Mouse (Mus musculus) cerebellum, postnatal 10 days (tissue): ENCODE results near the gene Glod4.

ENCODE experiments used
- DNase-seq, 2 experiments: peaks; one replicate each; pipeline ENCODE4 v3.0.0; 2021; ENCODE audit warnings: mixed read lengths in 2 of 2

Gene Glod4

DNA sequence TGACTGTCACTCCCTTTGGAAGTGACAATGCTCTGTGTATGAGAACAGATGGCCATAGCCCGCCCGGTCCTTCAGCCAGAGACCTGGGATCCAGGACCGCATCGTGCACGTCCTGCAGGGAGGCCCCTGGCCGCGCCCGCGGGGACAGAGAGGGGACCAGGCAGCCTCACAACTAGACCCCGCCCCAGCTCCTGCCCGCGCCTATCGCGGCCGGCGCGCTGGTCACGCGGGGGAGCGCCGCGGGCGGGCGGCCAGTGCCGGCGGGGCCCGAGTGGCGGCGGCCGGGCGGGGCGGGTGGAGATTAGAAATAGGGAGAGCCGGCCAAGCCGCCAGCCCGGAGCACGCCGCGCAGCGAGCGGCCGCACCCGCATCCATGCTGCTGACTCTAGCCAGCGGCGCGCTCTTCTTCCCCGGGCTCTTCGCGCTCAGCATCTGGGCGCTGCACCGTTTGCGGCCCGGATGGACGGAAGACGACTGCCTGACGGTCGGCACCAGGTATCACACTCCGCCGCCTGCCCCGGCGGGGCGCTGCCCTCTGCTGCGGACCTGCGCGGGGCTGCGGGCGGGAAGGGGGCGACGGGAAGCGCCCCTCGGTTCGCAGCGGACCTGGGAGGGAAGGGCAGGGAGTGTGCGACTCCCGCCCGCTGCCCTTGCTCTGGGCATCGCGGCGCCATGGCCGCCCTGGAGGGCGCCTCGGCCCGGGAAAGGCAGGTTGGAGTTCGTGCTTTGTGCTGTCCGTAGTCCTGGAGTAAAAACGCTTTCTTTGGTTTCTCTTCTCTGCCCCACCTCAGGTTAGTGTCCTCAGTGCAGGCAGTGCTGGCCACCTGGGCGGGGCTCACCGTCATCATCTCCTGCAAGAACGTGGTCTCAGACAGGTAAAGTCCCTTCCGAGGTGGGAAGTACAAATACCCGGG is 41.5 kb downstream of the Glod4 start:
- DNase-seq: peak; percentile 92 to 95

DNA sequence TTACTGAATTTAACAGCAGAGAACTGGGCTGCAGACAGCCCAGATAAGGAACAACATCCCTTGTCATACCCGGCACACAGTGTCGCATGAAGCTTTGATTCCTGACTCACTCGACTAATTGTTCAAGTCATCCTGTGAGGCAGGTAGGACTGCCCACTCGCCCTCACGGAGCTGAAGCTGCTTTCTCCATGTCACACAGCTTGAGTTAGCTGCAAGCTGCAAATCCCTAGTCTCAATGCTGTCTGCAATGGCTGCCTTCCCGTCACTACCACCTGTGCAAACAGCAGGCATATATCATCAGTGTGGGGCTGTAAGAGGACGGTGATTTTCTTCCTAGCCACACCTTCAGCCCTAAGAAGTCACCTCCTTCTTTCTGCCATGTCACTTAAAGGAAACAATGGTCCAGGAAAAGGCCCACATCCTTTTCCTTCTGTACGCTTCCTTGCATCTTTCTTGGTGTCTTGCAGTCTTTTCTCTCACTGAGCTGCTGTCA is 46.5 kb downstream of the Glod4 start:
- DNase-seq: no peak

DNA sequence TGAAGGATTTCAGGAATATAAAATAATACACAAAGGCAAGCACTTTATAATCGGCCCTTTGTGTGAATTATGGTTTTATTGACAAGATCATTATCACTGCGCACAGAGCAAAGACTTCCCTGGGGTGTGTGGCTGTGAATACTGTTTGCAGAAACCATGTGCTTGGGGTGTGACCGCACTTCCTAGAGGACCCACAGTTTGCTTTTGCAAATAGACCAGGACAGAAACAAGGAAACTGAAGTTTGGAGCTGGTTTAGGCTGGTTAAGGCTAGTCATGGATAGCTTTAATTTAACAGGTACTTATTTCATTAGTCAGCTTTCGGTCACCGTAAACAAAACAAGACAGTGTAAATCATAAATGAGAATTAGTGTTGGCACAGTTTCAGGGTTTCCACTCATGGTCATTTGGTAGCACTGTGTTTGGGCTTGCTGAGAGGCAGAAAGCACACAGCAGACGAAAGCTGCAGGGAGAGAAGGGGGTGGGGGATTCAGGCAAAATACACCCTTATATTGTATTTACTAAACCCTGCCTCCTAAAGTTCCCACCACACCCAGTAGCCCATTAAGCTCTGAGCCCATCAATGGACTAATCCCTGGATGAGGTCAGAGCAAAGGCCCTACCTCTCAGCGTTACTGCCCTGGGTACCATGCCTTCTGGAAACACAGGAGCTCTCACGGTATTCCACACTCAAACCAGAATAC is 47.1 kb downstream of the Glod4 start:
- no peak for DNase-seq

DNA sequence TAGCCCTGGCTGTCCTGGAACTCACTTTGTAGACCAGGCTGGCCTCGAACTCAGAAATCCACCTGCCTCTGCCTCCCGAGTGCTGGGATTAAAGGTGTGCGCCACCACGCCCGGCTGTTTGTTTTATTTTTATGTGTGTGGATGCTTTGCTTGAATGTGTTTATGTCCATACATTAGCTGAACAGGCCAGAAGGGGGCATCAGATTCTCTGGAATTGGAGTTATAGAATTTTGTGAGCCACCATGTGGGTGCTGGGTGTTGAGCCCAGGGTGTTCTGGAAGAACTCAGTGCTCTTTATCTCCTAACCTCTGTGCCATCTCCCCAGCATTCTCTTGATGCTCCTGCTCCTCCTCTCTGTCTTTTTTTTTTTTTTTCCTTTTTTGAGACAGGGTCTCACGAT is 56.6 kb downstream of the Glod4 start:
- no peak for DNase-seq

DNA sequence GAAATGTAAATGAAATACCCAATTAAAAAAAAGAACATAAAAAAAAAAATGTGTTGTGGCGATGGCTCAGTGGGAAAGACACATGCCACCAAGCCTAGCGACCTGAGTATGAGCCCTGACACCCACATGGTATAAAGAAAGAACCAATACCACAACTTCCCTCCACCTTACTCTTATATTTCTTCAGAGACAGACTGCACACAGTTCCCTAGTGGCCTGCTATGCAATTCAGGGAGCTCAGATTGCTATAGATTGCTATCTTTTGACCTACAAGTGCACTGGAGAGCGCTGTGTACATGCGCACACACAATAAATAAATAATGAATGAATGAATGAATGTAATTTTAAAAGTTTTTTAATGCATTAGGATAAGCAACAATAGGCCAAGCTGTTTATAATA is 59.8 kb downstream of the Glod4 start:
- DNase-seq: no peak

DNA sequence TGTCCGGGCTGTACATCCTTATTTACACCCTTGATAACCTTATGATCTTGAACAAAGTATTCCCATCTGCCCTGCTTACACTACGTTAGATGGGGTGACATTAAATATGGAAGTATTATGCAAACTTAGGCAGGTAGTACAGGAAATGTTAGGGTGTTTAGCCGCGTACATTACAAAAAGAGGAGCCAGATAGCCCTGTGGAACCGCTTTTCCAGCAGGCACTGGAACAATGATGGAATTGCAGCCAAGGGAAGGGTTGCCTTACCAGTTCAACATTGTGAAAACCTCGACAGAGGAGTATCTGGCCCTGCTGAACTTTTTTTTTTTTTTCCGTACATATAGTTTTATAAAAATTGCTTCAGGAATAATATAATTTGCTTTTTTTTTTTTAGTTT is 63.4 kb downstream of the Glod4 start:
- DNase-seq: peak; percentile 20 to 46

DNA sequence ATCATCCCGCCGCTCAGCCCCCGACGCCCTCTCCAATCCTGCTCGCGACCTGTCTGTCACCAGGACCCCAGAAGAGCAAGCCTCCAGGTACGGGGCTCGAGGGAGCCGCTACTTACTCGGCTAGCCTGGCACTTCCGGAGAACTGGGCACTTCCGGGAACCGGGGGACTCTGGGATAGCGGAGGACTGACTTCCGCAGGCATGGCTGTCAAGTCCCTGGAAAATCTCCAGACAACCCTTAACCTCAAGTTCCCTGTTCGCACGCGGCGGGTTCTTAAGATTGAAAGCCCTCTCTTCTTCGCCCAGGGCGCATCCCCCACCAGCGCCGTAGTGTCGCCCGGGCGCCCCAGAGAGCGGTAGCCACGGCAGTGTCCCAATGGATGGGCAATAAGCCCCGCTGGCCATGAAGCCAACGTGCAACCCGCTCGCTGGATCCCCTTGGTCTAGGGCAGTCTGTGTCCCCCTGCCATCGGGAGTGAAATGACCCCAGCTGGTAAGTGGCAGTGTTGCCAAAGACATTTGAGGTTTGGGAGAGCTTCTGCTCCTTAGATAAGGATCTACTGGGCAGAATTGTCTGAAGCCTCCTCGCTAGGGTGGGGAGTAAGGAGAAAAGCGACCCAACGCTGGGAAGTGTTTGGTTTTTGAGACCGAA is 63.9 kb downstream of the Glod4 start, which contains the start of the genes Vps53 and Fam57a:
Vps53 (minus strand) TSS at position 153 of the 651 bp plus-strand sequence.
Fam57a (plus strand) TSS at position 177 of the 651 bp plus-strand sequence.
- peak; percentile 92 to 93 for DNase-seq

DNA sequence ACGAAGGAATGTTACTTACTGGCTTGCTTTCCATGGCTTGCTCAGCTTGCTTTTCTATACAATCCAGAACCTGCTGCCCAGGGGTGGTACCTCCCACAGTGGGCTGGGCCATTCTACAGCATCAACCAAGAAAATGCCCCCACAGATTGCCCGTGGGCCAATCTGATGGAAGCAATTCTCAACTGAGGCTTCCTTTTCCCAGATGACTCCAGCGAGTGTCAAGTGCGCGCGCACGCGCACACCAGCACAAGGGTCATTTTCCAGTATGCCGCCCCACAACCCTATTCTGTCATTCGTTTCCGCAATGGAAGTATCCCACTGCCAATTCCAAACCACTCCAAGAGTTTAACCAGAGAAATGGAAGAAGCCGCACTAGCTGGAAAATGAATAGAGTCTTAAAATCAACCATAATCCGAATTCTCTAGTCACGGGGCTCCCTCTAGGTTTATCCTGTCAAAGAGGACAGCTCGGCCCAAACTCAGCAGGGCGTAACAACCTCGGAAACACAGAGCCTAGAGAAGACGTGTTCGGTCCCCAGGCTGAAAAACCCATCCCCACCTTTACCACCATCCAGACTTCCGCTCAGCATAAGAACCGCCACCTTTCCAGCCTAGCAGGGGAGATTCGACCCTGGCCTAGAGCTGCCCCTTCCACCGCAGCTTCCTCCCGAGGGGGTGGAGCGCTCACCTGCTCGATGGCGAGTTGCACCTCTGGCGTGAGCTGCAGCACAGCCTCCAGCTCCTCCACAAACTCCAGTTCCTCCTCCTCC is 64.6 kb downstream of the Glod4 start:
- peak; percentile 46 to 65 for DNase-seq

DNA sequence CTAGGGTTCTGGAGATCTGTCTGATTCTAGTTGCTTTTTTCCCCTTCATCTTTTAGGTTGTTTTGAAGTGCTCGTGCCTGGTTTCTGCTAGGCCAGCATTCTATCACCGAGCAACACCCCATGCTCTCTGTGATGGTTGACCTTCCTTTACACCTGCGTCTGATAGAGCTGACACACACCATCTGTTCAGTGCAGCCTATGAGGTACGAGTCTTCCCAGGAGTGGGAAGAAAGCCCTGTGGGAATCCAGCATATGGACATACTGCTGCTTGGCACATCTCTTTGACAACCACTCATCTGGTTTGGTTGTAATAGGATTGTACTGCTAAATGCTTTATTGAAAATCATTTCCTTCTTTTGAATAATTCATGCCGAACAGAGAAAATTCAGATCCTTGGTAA is 73.3 kb downstream of the Glod4 start:
- peak; percentile 57 to 58 for DNase-seq

DNA sequence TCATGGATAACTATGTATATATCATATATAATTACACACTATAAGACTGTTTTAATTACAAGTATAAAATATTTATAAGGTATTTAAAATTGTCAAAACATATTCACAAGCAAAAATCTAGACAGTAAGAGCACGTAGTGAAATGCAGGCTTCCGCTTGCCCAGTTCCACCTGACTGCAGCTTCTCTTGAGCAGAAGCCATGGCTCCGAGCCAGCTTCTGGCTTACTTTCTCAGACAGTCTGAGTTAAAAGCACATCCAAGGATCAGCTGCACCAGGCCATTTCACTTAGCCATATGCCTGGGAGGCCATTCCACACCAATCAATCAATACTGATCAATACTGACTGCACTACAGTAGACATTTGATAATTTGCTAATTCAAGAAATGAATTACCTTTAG is 74.5 kb downstream of the Glod4 start:
- DNase-seq: peak; percentile 71 to 77

DNA sequence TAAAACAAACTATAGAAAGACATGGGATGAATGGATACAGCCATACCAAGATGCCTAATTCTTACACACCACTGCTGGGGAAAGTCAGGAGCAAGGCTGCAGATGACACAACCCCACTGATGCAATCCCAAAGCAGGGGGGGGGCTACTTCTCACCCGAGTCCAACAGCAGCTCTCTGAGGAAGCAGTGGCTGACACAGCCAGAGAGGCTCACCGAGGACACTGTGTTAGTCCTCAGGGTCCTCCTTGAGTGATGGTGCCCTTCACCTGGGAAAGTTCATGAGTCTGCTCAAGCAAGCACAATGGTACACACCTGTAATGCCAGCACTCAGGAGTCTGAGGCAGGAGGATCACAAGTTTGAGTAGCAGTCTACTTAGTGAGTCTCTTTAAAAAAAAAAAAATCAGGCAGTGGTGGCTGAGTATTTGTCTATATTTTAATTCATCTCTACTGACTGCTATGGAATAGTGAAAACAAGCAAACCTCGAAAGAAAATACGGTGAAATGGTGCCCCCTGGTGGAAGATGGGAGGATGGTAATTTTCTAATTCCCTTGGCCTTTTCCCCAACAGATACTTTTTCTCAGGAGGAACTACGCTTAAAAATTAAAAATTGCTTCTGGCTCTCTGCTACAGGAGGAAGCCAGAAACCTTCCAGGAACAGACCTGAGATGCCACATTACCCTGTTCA is 76.3 kb downstream of the Glod4 start:
- peak; percentile 82 to 86 for DNase-seq

DNA sequence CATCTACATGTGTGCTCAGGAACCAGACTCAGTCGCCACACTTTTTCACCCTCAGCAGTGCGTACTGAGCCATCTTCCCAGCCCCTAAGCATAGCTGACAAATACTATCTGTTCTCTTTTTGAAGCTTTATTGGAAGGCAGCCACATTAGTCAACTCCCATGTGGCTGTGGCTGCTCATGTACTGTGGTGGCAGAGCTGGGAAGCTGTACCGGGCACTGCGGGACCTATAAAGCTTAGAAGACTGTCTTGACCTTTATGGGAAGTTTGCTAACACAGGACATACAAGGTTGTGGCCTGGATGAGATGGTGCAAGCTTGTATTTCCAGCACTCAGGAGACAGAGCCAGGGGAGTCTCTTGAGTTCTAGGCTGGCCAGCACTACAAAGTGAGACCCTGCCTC is 76.9 kb downstream of the Glod4 start:
- DNase-seq: no peak

DNA sequence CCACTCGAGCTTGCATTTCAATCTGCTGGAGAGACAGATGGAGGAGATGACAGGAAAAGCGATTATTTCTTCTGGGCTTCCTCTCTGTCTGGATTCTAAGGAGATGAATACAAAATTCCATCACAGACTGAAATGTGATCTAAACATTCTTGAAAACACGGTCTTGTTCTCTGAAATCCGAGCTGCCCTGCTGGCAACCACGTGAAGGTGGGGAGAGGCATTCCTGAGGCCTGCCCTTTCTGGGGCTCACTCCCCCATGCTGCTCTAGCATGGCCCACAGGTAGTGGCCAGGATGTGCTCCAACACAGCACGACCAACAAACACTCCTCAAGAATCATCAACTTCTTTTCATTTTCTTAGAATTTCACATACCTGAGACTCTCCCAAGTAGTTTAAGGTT is 83.3 kb downstream of the Glod4 start:
- DNase-seq: no peak

DNA sequence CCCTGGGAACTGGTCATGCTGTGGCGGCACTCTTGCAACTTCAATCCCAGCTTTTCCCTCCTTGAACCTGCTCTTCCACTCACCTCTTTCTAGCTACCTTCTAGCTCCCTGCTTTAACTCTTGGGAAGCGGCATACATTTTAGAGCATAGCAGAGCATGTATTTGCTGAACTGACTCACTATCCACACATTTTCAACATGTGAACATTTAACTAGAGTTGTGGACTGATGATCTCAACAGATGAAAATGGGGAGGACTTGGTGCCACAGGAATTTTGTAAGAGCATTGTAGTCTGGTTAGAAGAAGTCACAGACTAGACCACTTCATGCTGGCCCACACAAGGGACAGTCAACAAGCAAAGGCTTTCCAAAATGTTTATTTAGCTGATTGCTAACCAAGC is 85.2 kb downstream of the Glod4 start:
- DNase-seq: no peak

DNA sequence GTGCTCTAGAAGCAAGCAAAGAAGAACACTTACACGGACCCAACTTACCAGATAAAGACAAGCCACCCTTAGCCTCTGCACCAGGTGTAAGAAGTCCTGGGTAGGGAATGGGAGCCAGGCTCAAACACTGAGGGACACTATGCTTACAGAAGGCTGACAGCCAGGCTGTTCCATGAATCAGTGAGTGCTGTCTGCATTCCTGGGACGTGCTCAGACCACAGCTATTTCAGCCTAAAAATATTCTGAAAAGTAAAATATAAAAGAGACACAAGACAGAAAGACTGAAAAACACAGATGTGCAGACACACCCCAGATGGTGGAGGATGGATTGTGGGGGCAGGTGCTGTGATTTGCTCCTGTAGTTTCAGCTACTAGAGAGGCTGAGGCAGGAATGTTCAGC is 88.7 kb downstream of the Glod4 start:
- DNase-seq: no peak

DNA sequence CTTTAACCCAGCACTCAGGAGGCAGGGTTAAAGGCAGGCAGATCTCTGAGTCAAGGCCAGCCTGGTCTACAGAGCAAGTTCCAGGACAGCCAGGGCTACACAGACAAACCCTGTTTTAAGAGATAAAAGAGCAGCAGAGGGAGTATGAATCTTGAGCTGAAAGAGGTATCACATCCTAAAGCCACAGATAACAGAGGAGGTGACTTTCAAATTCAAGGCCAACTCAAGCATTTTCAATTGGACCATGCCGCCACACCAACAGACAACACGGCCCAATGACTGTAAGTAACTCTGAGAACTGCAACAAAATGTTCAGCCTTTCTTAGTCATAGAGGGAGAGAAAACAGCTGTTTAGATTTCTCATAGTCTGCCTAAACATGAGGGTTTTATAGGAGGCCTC is 89.3 kb downstream of the Glod4 start:
- DNase-seq: no peak

DNA sequence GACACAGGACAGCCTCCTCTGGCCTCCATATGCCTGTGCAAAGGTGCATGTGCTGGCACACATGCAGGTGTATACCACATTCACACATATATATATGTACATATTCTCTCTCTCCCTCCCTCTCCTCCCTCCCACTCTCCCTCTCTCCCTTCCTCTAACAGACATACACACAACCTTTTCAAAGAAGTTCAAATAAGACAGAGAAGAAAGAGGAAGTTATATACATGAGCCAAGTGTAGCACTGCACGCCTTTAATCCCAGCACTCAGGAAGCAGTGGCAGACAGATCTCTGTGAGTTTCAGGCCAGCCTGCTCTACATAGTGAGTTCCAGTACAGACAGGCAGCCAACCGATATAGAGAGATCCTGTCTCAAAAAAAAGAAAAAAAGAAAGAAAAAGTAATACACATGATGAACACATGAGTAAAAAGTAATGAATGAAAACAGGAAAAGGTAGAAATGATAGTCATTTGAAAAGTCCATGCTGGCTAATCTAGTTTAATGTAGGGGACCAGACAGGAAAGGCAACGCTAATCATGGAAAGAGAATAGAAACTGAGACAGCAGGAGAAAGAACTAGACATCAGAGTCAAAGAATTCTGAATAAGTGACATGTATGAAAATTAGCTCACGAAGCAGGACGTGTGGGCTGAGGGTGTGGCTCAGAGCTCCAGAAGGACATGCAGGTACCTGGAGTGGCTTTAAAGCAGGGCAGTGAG is 90.1 kb downstream of the Glod4 start:
- no peak for DNase-seq

DNA sequence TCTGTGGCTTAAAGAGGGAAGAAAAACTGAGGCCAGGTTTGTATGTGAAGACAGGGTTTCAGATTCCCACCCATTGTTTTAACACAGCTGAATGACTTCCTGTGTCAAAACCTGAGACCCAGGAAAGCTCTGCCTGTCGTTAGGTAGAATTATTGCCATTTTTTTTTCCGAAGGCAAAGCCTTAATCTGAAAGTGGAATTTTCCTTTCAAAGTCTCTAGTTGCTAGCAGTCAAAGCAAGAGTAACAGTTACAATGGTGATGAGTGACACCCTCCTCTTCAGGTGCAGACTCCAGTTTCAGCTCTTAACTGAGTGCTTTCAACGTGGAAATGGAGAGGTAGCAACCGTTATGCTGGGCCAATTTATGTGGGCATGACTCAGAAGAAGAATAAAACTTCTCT is 92.5 kb downstream of the Glod4 start:
- no peak for DNase-seq

DNA sequence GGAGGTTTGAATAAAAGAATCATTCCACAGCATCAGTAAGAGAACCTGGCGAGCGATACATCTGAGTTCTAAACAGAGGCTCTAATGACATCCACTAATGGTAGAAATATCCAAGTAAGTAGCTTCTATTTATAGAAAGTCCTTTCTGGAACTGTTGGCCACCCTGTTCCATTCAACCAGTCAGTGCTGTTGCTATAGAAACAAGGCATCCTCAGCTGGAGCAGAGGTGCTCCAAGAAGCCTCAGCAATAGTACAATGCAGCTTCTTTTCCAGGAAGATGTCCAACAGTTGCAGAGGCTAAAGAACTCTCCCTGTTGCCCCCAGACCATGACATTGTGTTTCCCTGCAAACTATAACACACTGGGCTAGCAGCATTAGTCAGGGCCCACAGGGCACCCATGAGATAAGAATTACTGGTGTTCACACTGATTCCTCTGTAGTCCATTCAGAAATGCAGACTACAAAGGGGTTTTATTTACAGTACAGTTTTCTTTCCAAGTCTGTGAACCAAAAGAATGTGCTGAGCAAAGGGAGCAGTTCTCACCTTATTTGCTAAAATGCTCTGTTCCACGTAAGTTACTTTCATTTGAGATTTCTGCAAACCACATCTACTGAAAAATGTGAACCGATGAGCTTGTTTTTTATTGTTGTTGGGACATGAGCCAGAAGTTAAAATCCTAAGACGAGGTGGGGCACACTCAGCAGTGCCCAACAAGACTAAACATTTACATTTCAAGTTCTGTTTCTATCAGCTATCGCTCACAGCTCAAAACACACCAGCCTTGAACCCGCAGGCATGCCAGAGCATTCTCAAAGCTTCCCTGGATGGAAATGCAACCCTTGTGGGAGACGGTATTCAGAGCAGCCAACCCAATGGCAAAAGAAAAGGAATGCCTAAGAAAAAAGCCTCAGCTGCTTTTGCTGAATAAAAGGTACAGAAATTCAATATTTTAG is 95.2 kb downstream of the Glod4 start:
- DNase-seq: no peak
